Mouse (Mus musculus) lung, embryonic 14.5 days (tissue): ENCODE data around the gene Ift52. TPM values are rescaled to one million over a fixed set of nuclear protein-coding genes. Genes with fewer than 3 reads are reported as not detected.

Experiments used
- ATAC-seq: fragments of 200-750 bp; cut with Nextera tagmentation; 2 replicates; pipeline ENCODE4 v1.8.0; 2017; ENCODE audit warnings: mild to moderate bottlenecking, moderate TSS enrichment, moderate library complexity; ENCODE audit not compliant: insufficient read depth
- DNase-seq: peaks from one replicate; pipeline ENCODE4 v3.0.0-alpha.2; 2015
- H3K27ac ChIP-seq: fragments of 300-500 bp; sonication (generic); 2 replicates; pipeline ENCODE4 v1.5.1; 2014; ENCODE audit warnings: low read depth, mild to moderate bottlenecking, moderate library complexity
- H3K27me3 ChIP-seq: fragments of 300-500 bp; sonication (generic); 2 replicates; pipeline ENCODE4 v1.6.1; 2014; ENCODE audit warnings: low read length, control low read depth; ENCODE audit not compliant: insufficient read depth
- H3K36me3 ChIP-seq: fragments of 300-500 bp; sonication (generic); 2 replicates; pipeline ENCODE4 v1.6.1; 2014; ENCODE audit warnings: control low read depth; ENCODE audit not compliant: insufficient read depth
- H3K4me1 ChIP-seq: fragments of 300-500 bp; sonication (generic); 2 replicates; pipeline ENCODE4 v1.6.1; 2014; ENCODE audit warnings: antibody characterized with exemption, control low read depth; ENCODE audit not compliant: insufficient read depth
- H3K4me2 ChIP-seq: fragments of 300-500 bp; sonication (generic); 2 replicates; pipeline ENCODE4 v1.6.1; 2014; ENCODE audit warnings: mild to moderate bottlenecking
- H3K4me3 ChIP-seq: fragments of 300-500 bp; sonication (generic); 2 replicates; pipeline ENCODE4 v1.5.1; 2014; ENCODE audit warnings: low read depth, low read length
- H3K9ac ChIP-seq: fragments of 300-500 bp; sonication (generic); 2 replicates; pipeline ENCODE4 v1.6.1; 2014
- H3K9me3 ChIP-seq: fragments of 300-500 bp; sonication (generic); 2 replicates; pipeline ENCODE4 v1.6.1; 2016; ENCODE audit warnings: low read depth, low read length, control low read depth
- CTCF ChIP-seq: IDR thresholded peaks from 2 replicates; pipeline ENCODE4 v1.5.1; 2016; ENCODE audit warnings: antibody characterized with exemption, low read depth
- WGBS: fragments of 180-500 bp; shearing (Covaris S2); extraction: QIAGEN DNeasy Blood & Tissue Kit; methylation state at CpG from one replicate; pipeline ENCODE4 v1.1.7; 2014; 5-methylcytosine and 5-hydroxymethylcytosine counted together
- microRNA-seq: library from miRNA; unstranded; fragments of <30 nt; microRNA quantifications from one replicate; pipeline ENCODE4, GENCODE M21; 2016; ENCODE audit warnings: borderline number of aligned reads
- polyA plus RNA-seq: library from polyadenylated mRNA; unstranded; fragments of >200 nt; fragmentation: Nextera tagmentation; extraction: Ambion mirVana; gene quantifications from 2 replicates; pipeline ENCODE4 v1.2.1, GENCODE M21; 2014

The Ift52 gene
- polyA plus RNA-seq, 1 experiment from 2014 or later = 49.0 TPM

DNA sequence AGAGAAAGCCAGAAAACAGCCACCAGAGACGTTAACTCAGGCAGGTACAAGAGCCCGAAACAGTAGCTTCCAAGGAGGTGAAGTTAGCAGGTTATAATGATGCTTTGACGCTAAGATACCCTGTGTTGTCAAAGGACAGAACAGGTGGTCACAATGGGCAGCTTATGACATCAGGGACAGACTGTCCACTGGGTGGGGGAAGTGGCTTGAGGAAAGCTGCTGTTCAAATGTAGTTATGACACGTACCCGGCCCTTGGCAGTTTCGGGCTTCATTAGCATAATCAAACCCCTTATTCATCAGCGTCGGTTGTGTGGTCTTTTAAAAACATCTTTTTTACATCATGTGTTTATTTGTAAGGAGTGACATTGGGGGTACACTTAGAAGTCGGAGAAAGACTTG lies 70.6 kb downstream of the Ift52 start, which contains the start of gene Gtsf1l:
Gtsf1l (minus strand) TSS at position 128 of the 400 bp plus-strand sequence.
- 80% methylated on average over 9 of the region's 9 CpGs for WGBS
- Histone ChIP-seq H3K4me3 (no peak within 1 kb of the TSS), H3K27ac (no peak within 1 kb of the TSS), H3K9ac (no peak within 1 kb of the TSS), H3K4me1 (no peaks in the 10 kb centered on the region), H3K36me3 (peaks cover 18% of the 10 kb centered on the region; the same call in 1 of the 2 replicates), H3K27me3 (no peaks in the 10 kb centered on the region), H3K4me2 (no peak within 1 kb of the TSS), H3K9me3 (no peaks in the 10 kb centered on the region)
- DNase-seq = no peak
- no peak for ATAC-seq
- no peak for TF ChIP-seq CTCF

DNA sequence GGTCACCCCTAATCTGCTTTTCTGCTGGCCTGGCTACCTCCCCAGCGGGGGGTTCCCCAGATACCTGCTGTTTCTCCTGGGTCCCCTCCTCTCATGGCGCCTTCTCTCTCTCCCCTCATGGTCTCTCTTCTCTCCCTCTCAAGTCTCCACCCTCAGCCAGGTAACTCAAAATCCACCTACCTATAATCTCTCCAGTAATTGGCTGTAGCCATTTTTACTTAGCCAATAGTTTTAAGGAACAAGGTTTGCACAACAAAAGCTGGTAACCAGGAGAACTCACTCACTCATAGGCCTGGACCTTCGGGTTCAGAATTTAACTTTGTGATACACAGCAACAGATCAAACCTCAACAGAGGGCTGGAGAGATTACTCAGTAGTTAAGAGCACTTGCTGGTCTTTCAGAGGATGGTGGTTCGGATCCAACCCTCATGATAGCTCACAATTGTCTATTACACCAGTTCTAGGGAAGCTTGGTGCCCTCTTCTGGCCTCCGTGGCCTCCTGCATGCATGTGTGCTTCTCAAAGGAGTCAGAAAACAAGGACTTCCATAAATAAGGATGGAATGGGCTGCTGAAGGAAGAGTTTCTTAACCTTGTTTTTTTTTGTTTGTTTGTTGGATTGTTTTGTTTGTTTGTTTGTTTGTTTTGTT lies 72.4 kb downstream of the Ift52 start:
- peak; percentile 40; the same call in 1 of the 2 replicates for TF ChIP-seq CTCF
- ATAC-seq (no peak), DNase-seq (peak; percentile 44)
- Histone ChIP-seq H3K4me3 (no peak overlapping the region), H3K36me3 (0 out of 2 replicates have a peak, but pooled peaks cover 5% of the 10 kb centered on the region), H3K27ac (no peak overlapping the region), H3K4me1 (no peaks in the 10 kb centered on the region), H3K4me2 (no peak overlapping the region), H3K27me3 (no peaks in the 10 kb centered on the region), H3K9ac (no peak overlapping the region), H3K9me3 (no peaks in the 10 kb centered on the region)
- WGBS = 71% methylated on average over 5 of the region's 5 CpGs

DNA sequence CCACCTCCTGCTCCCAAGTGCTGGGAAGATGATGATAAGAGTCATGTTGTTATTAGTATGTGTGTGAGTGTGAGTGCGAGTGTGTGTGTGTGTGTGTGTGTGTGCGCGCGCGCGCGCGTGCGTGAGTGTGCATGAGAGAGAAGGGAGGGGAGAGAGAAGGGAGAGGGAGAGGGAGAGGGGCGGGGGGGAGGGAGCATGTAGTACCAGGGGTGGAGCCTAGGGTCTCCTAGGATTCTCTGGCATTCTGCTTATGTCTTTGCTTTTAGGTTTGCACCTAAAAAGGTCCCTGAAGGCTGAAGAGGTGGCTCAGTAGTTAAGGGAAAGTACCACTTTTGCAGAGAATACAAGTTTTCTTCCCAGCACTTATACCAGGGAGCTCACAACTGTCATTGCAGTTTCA lies 77.8 kb downstream of the Ift52 start:
- TF ChIP-seq CTCF = no peak
- Histone ChIP-seq H3K4me3 (no peak overlapping the region), H3K9ac (no peak overlapping the region), H3K36me3 (no peaks in the 10 kb centered on the region), H3K27me3 (no peaks in the 10 kb centered on the region), H3K4me2 (no peak overlapping the region), H3K9me3 (no peaks in the 10 kb centered on the region), H3K27ac (no peak overlapping the region), H3K4me1 (no peaks in the 10 kb centered on the region)
- DNase-seq (no peak), ATAC-seq (no peak)
- WGBS = 88% methylated on average over 10 of the region's 10 CpGs

Small RNA genes within 50 kb of the gene (microRNA-seq; reads per million reads assigned to microRNA genes)
- gene Gm22174 (not detected), gene Mir7003 (not detected)

Other genes starting within 250 kb of the Ift52 start
- 242 and 244 TPM in 2 replicates for gene Srsf6, start 85.8 kb upstream of the Ift52 start, polyA plus RNA-seq
- gene L3mbtl1, start 73.9 kb upstream of the Ift52 start, polyA plus RNA-seq = 0.21 TPM in 1 of 2 replicates, not detected in the other
- gene Sgk2, start 30.0 kb upstream of the Ift52 start, polyA plus RNA-seq = not detected in 2 replicates
- gene Mybl2, start 37.3 kb downstream of the Ift52 start, polyA plus RNA-seq = 33.4 and 39.5 TPM in 2 replicates
- gene Gtsf1l, start 70.5 kb downstream of the Ift52 start, polyA plus RNA-seq = not detected in 2 replicates
- 4.3 and 4.6 TPM in 2 replicates for gene Tox2, start 185.8 kb downstream of the Ift52 start, polyA plus RNA-seq